Mouse (Mus musculus) neural tube, embryonic 13.5 days (tissue): ENCODE measurements around the gene Itpr2. TPM values are rescaled to one million over a fixed set of nuclear protein-coding genes. Genes with fewer than 3 reads are reported as not detected.
A peak's percentile ranks its signal among the peaks of the same experiment; 100 is the strongest.

Experiments
- ATAC-seq: fragments of 200-750 bp; cut with Nextera tagmentation; 2 replicates; pipeline ENCODE4 v1.8.0; 2017; ENCODE audit warnings: low read depth, mild to moderate bottlenecking, moderate TSS enrichment, moderate library complexity
- H3K27ac ChIP-seq: fragments of 300-500 bp; sonication (generic); replicated peaks from 2 replicates; pipeline ENCODE4 v1.5.1; 2015; ENCODE audit warnings: moderate library complexity, mild to moderate bottlenecking, inconsistent platforms
- H3K27me3 ChIP-seq: fragments of 300-500 bp; sonication (generic); 2 replicates; pipeline ENCODE4 v1.6.1; 2015; ENCODE audit warnings: mild to moderate bottlenecking, inconsistent platforms
- H3K36me3 ChIP-seq: fragments of 300-500 bp; sonication (generic); 2 replicates; pipeline ENCODE4 v1.6.1; 2015; ENCODE audit warnings: mild to moderate bottlenecking, inconsistent platforms
- H3K4me1 ChIP-seq: fragments of 300-500 bp; sonication (generic); replicated peaks from 2 replicates; pipeline ENCODE4 v1.6.1; 2015; ENCODE audit warnings: inconsistent platforms
- H3K4me2 ChIP-seq: fragments of 300-500 bp; sonication (generic); 2 replicates; pipeline ENCODE4 v1.6.1; 2015; ENCODE audit warnings: inconsistent platforms, mild to moderate bottlenecking, moderate library complexity
- H3K4me3 ChIP-seq: fragments of 300-500 bp; sonication (generic); 2 replicates; pipeline ENCODE4 v1.5.1; 2015; ENCODE audit warnings: mild to moderate bottlenecking, inconsistent platforms
- H3K9ac ChIP-seq: fragments of 300-500 bp; sonication (generic); 2 replicates; pipeline ENCODE4 v1.6.1; 2015; ENCODE audit warnings: moderate library complexity, mild to moderate bottlenecking, inconsistent platforms
- H3K9me3 ChIP-seq: fragments of 300-500 bp; sonication (generic); 2 replicates; pipeline ENCODE4 v1.6.1; 2016; ENCODE audit warnings: inconsistent platforms
- WGBS: fragments of 180-500 bp; shearing (Covaris S2); methylation state at CpG from one replicate; pipeline ENCODE4 v1.1.7; 2015; 5-methylcytosine and 5-hydroxymethylcytosine counted together
- polyA plus RNA-seq: library from polyadenylated mRNA; unstranded; fragments of >200 nt; fragmentation: Nextera tagmentation; extraction: Ambion mirVana; gene quantifications from 2 replicates; pipeline ENCODE4 v1.2.1, GENCODE M21; 2015

Itpr2 gene
- polyA plus RNA-seq, 1 experiment from 2014 or later = 5.5 TPM

DNA sequence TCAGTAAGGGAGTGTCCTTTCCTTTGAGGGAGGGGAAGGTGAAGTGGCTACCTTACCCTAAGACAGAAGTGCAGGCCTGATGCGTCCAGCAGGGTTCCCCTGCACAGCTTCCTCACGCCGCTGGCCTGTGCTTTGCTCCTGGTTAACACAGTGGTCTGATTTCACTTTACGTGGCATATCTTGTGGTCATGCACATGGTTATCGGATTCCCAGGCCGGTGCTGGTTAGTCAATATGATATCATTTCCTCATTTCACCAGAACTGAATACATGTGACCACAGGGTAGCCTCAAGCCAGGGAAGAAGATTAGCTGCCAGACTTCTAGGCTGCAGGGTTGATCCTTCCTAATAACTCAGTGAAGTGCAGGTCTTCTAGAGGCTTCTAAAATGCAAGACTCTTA is 381.9 kb downstream of the Itpr2 start:
- Histone ChIP-seq H3K4me1 (peaks cover 2% of the 10 kb centered on the region; the same call in 1 of the 2 replicates), H3K4me2 (no peak overlapping the region)
- WGBS = 94% methylated on average over 6 of the region's 6 CpGs

DNA sequence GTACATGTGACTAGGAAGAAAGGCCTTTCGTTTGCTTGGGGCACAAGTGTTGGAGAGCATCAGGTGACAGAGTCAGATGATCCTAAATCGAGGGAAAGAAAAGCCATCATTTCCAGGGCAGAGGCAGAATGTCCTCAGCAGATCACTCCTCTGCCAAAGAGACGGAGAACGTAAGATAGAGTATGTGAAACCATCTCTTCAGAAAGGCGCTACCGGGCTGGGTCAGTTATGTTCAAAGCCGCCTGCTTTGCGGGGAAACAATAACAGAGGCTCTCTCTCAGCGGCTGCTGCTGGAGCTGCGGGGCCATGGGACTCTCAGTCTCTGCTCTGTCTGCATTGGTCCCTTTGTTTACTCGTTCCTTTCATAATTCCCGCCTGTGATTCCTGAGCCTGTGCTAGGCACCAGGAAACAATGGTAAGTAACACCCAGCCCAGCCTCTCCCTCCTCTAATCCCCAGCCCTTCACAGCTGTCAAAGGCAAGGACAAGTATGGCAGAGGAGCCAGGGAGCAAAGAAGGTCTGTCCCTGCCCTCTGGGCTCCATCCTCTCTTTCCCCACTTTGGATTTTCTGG is 387.2 kb downstream of the Itpr2 start:
- 11% methylated on average over 12 of the region's 12 CpGs for WGBS
- no peak for ATAC-seq
- Histone ChIP-seq H3K9me3 (no peaks in the 10 kb centered on the region), H3K9ac (0 out of 2 replicates have a peak overlapping the region, but pooled peaks have one; percentile 41), H3K4me3 (no peak overlapping the region), H3K4me2 (peak overlapping the region; percentile 23), H3K36me3 (no peaks in the 10 kb centered on the region), H3K4me1 (peaks cover 47% of the 10 kb centered on the region), H3K27ac (0 out of 2 replicates have a peak overlapping the region, but pooled peaks have one; percentile 4), H3K27me3 (no peaks in the 10 kb centered on the region)

More for the DNA sequence above, 381.9 kb downstream of the Itpr2 start:
- Histone ChIP-seq H3K9me3 (no peaks in the 10 kb centered on the region), H3K27ac (no peak overlapping the region), H3K4me3 (no peak overlapping the region), H3K9ac (no peak overlapping the region), H3K36me3 (no peaks in the 10 kb centered on the region), H3K27me3 (no peaks in the 10 kb centered on the region)
- no peak for ATAC-seq

DNA sequence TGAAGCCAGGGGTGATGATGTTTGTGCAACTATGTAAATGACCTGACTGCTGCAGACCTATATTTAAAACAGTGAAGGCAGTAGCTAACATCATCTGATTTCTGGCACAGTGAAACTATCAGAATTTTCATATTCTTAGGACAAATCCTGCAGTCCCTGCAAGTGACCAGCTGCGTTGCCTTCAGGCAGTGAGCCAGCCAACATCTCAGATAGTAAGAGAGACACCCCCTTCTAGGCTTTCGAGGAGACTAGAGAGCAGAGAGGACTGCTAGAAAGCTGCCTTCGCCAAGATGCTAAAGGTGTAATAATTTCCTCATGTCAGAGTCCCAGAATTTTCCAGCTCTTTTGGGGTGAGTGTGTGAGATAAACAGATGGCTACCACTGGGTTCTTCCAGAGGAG is 388.0 kb downstream of the Itpr2 start:
- Histone ChIP-seq H3K36me3 (no peaks in the 10 kb centered on the region), H3K4me2 (no peak overlapping the region), H3K4me3 (no peak overlapping the region), H3K4me1 (peaks cover 47% of the 10 kb centered on the region), H3K27ac (no peak overlapping the region), H3K27me3 (no peaks in the 10 kb centered on the region), H3K9ac (no peak overlapping the region), H3K9me3 (no peaks in the 10 kb centered on the region)
- 85% methylated on average over 3 of the region's 3 CpGs for WGBS
- no peak for ATAC-seq

DNA sequence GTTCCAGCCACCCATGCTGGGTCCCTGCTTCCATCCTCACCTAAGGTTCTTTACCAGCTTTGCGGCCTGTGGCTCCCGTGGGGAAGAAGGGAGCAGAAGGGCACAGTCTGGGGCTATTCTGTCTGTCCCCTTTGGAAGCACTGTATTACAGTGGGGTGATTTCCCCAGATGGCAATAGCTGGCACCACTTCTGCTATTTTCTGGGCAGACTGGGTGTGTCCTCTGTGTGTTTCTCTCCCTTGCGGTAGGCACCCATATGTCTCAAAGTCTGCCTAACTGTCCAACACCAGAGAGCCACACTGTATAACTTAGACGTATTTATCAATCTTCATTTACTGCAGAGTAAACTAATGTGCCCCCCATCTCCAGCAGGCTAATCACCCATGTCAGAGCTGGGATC is 388.9 kb downstream of the Itpr2 start:
- no peak for ATAC-seq
- WGBS = 88% methylated on average over 4 of the region's 4 CpGs
- Histone ChIP-seq H3K27ac (no peak overlapping the region), H3K4me1 (peaks cover 47% of the 10 kb centered on the region), H3K27me3 (no peaks in the 10 kb centered on the region), H3K4me3 (no peak overlapping the region), H3K9me3 (no peaks in the 10 kb centered on the region), H3K9ac (no peak overlapping the region), H3K4me2 (no peak overlapping the region), H3K36me3 (no peaks in the 10 kb centered on the region)

DNA sequence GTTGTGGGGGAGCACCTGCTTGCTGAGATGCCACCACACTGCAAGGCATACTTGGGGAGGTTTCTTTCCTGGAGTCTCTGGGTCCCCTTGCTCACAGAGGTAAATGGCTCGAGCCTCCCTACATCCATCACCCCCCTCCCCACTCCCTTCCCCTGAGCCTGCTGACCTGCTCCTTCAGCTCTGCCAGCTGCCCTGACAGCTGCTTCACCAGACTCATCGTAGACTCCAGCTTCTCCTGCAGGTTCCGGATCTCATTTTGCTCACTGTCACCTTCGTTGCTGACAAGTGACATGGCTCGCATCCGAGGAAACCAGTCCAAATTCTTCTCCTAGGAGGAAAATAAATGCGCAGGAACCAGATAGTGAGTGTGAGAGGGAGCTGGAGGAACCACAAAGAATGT is 389.8 kb downstream of the Itpr2 start:
- Histone ChIP-seq H3K36me3 (no peaks in the 10 kb centered on the region), H3K4me2 (no peak overlapping the region), H3K9ac (no peak overlapping the region), H3K27me3 (no peaks in the 10 kb centered on the region), H3K4me1 (peaks cover 47% of the 10 kb centered on the region), H3K27ac (peak overlapping the region; percentile 85), H3K9me3 (no peaks in the 10 kb centered on the region), H3K4me3 (no peak overlapping the region)
- 55% methylated on average over 7 of the region's 7 CpGs for WGBS
- ATAC-seq = 0 out of 2 replicates have a peak, but pooled peaks have one; percentile 41

DNA sequence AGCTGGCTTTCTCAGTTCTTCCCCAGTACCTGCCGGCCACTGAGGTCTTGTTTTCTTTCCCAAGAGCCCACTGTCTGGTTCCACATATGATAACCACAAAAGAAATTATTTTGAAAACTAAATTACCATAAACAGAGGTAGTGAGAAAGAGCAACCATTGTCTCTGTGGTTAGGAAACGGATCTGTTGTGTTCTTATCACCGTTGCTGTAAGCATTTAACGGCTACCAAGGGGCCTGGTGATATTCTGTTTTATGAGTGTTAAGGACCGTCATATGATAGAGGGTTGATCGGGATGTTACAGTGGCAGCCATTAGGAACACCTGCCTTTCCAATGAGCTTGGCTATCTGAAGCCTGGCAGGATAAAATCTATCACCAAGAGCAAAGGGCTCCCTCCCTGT is 390.2 kb downstream of the Itpr2 start:
- Histone ChIP-seq H3K27ac (peak overlapping the region; percentile 85), H3K4me1 (peaks cover 47% of the 10 kb centered on the region), H3K9ac (0 out of 2 replicates have a peak overlapping the region, but pooled peaks have one; percentile 31), H3K27me3 (no peaks in the 10 kb centered on the region), H3K9me3 (no peaks in the 10 kb centered on the region), H3K36me3 (no peaks in the 10 kb centered on the region), H3K4me3 (no peak overlapping the region), H3K4me2 (peak overlapping the region; percentile 14)
- 0 out of 2 replicates have a peak, but pooled peaks have one; percentile 55 for ATAC-seq
- WGBS = 31% methylated on average over 6 of the region's 6 CpGs

DNA sequence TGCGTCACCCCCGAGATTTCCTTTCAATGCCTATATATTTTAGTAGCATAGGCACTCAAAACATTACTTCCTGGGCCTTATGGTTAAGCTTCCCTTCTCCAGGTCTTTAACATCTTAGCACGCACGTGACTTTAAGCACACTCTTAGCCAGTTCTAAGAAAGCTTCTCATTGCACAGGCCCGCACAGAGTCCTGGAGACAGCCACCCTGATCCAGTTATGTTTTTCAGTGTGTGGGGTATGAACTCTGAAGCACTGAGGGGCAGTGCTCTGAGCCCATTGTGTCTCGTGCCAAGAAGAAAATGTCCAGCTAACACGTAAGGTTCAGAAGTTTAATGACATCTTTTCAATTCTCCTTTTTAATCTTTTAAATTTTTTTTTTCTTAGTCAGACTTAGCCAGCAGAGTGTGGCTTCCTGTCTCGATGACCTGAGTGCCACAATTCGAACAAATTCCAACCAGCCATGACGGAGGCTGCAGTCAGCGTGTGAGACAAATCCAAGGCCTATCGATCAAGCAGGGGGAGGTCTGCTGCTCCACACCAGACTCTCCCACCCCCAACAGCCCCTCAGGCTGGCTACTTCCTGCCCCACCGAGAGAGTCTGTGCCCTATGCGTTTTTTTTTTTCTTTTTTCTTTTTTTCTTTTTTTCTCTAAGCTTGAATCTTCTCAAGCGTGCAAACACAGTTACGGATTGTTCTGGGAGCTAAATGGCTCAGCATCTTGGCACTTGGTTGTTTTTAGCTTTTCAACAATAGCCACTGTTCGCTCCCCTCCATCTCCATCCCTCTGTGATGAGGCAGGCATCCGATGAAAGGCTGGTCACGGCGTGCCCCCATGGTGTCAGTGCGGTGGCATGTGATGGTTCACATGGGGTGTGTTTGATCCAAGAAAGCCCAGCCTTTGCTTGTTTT is 390.9 kb downstream of the Itpr2 start:
- Histone ChIP-seq H3K36me3 (no peaks in the 10 kb centered on the region), H3K4me2 (peak overlapping the region; percentile 14), H3K9ac (peak overlapping the region; percentile 31; the same call in 1 of the 2 replicates), H3K9me3 (no peaks in the 10 kb centered on the region), H3K27ac (peak overlapping the region; percentile 85), H3K4me1 (peaks cover 47% of the 10 kb centered on the region), H3K4me3 (no peak overlapping the region), H3K27me3 (no peaks in the 10 kb centered on the region)
- peak; percentile 75; the same call in 1 of the 2 replicates for ATAC-seq
- WGBS = 28% methylated on average over 21 of the region's 21 CpGs

DNA sequence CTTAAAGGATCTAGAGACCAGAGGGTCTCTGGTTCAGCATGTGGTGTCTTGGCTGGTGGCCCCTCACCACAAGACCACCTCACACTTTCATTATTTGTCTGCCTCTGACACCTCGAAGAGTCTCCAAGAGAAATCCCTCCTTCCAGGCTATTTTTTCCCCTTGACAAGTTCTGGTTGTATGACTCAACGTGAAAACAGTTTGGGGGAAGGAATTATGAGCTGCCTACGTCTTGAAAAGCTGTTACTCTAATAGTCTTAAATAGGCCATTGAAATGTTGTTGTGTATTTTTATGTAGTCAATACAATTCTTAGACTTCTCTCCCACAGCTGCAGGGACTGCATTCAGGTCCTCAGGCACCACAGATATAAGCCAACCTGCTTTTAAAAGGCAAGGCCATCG is 391.6 kb downstream of the Itpr2 start:
- Histone ChIP-seq H3K9me3 (no peaks in the 10 kb centered on the region), H3K27me3 (no peaks in the 10 kb centered on the region), H3K4me3 (no peak overlapping the region), H3K9ac (no peak overlapping the region), H3K27ac (no peak overlapping the region), H3K36me3 (no peaks in the 10 kb centered on the region), H3K4me1 (peaks cover 47% of the 10 kb centered on the region), H3K4me2 (no peak overlapping the region)
- ATAC-seq = no peak
- WGBS = 41% methylated on average over 4 of the region's 4 CpGs

DNA sequence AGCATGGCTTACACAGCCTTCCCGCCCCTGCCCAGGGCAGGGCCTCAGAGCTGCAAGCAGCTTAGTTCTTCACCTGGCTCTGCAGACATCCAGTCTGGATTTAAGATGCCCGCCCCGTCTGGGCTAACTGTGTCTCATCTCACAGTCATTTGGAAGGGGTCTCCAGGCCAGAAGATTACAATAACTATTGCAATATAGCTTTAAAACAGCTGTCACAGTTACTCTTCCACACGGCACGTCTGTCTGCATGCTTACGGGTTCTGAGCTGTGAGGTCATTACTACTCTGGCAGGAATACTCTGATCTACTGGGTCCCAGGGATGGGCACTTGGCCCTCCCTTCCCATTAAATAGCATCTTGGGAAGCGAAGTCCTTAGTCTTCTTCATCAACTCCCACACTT is 393.3 kb downstream of the Itpr2 start:
- 84% methylated on average over 7 of the region's 7 CpGs for WGBS
- Histone ChIP-seq H3K27ac (no peak overlapping the region), H3K36me3 (no peaks in the 10 kb centered on the region), H3K9ac (no peak overlapping the region), H3K4me3 (no peak overlapping the region), H3K27me3 (no peaks in the 10 kb centered on the region), H3K4me1 (peaks cover 33% of the 10 kb centered on the region), H3K4me2 (no peak overlapping the region), H3K9me3 (no peaks in the 10 kb centered on the region)
- no peak for ATAC-seq

DNA sequence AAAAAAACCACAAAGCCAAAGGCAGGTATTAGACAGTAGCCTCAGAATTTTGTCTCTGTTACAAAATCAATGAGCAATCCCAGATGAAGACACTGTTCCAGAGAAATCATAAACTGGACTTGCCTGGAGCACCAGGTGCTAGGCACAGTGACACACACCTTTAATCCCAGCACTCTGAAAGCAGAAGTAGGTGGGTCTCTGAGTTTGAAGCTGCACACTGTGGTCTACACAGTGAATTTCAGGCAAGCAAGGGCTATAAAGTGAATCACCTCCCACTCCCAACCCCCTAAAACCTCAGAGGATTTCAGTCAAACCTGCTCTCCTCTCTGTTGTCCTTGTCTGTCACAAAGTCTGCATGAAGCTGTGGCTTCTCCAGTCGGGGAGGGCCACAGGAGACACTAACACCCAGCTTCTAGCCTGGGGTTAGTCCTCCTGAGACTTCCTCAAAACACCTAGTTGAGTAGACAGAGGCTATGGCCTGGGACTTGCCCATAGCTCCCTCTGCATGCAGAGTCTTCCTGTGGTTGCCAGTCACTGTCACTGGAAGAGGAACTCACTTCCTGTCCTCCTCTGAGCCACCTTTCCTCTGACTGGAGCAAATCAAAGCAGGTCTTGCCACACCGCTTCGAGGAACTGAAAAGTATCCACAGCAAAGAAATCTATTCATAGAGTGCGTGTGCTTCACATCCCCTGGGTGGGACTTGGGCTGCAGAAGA is 394.7 kb downstream of the Itpr2 start:
- no peak overlapping the region for H3K27ac ChIP-seq
- no peak overlapping the region for H3K9ac ChIP-seq
- no peaks in the 10 kb centered on the region for H3K9me3 ChIP-seq
- H3K36me3 ChIP-seq = no peaks in the 10 kb centered on the region
- no peaks in the 10 kb centered on the region for H3K27me3 ChIP-seq
- 83% methylated on average over 4 of the region's 4 CpGs for WGBS
- H3K4me3 ChIP-seq = no peak overlapping the region
- peaks cover 21% of the 10 kb centered on the region for H3K4me1 ChIP-seq
- H3K4me2 ChIP-seq = no peak overlapping the region
- no peak for ATAC-seq

DNA sequence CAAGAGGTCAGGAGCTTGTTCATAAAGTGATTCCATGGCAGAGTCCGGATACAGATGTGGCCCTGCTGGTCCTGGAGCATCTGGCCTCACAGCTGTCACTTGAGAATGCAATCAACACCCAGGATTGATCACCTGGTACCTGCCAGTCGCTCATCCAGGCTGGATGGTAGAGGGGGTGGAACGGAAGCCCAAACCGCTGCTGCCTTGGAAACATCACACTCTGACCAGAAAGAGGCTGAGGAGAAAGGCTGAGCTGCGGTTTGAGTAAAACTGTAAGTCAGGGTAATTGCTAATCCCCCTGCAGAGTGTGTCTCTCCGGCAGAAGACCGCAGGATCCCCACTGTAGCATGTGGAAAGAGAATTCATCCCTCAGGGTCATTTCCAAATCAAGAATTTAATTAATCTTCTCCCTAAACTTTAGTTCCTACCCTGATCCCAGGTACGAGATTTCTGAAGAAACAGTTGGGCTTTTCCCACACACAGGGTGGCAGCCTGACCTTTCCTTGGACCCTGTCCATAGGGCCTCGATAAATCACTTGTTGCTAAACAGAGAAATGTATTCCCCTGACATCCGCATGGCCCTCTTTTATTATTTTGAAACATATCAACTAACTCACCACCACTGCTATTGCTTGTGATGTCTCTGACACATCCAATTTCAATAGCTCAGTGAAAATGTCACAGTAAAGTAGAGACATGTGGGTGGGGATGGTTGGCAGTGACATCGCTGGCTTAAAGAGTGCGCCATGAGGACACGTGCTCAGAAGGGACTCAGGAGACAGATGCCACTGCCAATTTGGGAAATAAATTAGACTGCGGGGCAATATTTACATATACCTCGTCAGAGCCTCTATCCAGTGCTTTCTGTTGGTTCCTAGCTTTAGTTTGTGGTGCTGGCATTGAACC is 418.7 kb downstream of the Itpr2 start:
- WGBS = 71% methylated on average over 15 of the region's 15 CpGs
- H3K4me2 ChIP-seq = no peak overlapping the region

More for the DNA sequence above, 418.7 kb downstream of the Itpr2 start:
- Histone ChIP-seq H3K9ac (no peak overlapping the region), H3K27ac (no peak overlapping the region), H3K4me1 (peaks cover 13% of the 10 kb centered on the region), H3K36me3 (no peaks in the 10 kb centered on the region), H3K27me3 (no peaks in the 10 kb centered on the region), H3K4me3 (no peak overlapping the region), H3K9me3 (no peaks in the 10 kb centered on the region)
- no peak for ATAC-seq
